Mouse (Mus musculus) kidney, postnatal 25 days (tissue): ENCODE results near the gene Vmp1.

Experiments
- DNase-seq, 2 experiments: peaks; one replicate each; pipeline ENCODE4 v3.0.0; 2021; ENCODE audit warnings: mixed read lengths in 2 of 2

Vmp1 gene

DNA sequence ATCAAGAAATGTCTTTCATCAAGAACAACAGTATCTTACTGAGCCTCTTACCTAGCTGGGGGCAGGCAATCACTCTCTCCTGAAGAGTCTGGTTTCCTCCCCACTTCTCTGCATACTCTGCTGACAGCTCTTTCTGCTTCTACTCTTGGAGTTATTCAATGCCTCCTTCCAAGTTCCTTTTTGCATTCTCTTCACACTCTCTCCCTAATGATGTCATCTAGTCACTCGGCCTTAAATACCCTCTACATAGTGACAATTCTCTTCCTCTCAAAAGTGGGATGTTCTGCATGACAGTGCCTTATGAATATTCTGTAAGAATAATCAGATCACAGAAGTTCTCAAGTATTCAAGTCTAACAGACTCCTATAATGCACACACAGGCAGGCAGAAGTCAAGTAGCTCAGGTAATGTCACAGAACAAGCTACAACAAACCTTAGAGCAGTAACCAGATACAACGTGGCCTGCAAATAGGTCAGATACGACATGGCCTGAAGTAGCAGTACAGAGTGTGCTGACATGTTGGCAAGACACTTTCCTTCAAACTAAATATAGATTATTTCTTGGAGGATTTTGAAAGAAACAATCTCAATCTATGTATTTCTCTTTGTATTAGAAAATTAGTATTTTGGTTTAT, 12.5 kb downstream of the Vmp1 start:
- DNase-seq = no peak

DNA sequence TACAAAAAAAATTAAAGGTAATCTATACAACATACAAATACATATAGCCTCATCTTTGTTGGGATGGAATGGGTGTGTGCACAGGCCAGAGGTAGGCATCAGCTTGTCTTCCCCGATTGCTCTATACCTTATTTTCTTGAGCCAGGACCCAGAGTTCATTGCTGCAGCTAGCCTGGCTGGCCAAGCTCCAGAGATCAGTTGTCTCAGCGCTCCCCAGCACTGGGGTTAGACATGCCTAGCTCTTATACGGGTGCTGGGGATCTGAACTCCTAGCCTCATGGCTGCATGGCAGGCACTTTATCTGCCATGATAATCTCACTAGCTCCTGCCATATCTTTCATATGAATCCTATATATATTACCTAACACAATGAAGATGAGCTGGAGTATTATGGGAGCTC, 15.5 kb downstream of the Vmp1 start:
- DNase-seq = no peak

GRCm38 (mm10) chr11:86667553-86667952, 16.1 kb downstream of the Vmp1 start:
- DNase-seq = no peak

DNA sequence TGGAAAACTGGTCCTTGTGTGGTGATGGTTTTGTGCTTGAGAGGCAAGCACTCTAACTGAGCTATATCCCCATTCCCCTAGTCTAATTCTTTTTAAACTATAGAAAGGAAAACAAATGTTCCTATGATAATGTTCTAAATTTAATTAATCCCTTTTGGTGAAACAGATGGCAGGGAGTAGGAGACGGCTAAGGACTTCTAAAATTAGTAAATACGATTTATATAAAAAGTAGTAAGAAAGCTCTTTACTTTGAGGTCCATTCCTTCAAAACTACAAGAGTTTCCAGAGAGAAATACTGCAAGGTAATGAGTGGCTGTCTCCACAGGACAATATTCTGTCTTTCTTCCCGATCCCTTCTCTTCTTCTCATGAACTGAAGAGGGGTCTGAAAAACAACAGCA, 19.2 kb downstream of the Vmp1 start:
- DNase-seq = no peak

DNA sequence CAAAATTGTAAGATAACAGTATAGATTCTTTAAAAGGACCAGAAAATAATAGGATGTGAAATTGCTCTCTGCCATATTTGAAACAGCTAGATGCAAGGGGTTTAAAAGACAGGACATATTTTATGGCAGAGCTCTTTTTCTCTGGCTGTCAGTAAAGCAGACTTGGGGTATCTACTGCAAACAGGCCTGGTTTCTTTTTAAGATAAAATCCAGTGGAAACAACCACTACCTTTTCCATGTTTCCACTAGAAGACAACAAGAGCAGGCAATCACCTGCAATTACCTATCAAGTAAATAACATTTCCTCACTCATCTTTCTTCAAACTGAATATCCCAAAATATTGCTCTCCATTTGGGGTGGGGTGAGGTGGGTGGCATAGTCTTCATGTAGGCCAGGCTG, 19.7 kb downstream of the Vmp1 start:
- no peak for DNase-seq

DNA sequence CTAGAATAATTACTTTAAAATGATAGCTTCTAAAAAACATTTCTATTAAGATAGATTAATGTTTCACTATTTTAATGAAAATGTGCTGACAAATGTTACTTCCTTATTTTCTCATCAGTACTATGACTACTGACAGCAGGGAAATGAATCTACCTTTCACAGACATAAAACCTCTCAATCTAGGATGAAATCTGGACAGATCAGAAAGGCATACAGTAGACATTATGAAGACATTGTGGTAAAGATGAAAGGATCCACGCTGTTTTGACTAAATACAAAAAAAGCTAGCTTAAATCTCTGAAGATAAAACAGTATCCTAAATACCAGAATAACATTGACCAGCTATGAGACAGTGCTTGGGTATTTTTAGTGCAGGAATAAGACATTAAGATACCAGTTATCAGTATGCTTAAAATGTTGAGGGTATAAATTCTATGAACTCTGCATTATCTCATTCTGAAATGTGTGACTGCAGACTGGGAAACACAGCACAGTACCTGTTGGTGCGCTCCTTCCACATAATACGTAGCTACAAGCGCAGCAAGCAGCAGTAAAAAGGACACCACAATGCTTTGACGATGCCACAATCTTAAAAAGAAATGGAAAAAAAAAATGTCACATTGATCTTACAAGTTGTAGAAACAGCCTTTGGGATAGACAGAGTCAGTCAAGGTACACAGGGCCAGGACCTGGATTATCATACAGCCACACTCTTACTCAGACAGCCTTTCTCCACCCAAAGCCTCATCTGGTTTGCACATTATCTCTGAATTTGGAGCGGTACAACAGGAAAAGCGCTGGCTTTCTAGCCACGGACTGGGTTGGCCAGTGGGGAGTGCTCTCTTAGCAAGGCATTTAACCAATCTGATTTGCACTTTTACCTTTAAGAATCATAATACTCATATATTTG, 20.4 kb downstream of the Vmp1 start:
- DNase-seq = no peak

DNA sequence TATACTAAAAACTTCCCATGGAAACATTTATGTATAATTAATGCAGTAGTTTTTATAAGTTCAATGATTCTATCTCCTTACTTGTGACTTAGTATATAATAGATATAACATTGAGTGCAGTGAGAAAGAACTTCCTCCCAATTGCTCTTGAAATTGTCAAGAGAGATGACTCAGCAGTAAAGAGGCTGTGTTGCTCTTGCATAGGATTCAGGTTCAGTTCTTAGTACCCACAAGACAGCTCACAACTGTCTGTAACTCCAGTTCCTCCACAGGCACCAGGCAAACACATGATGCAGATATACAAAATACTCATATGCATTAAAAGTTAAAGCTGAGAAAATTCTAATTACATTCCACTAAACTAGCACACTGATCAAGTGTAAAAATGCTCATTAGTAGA, 25.8 kb downstream of the Vmp1 start:
- no peak for DNase-seq

GRCm38 (mm10) chr11:86656849-86657567, 26.6 kb downstream of the Vmp1 start:
- DNase-seq = no peak

DNA sequence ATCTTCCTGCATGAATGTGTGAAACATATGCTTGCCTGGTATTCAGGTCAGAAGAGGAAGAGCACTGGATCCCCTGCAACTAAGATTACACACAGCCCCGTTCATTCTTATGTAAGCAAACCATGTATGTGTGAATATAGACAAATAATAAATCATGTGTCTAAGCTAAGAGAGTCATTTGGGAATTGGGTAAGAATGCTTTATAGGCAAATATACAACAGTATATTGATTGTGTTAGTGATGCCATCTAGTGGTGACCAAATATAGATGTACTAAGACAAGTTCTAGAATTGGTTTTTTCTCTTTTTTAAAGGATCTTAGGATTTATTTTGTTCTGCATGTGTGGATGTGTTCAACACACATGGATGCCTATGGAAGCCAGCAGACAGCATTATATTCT, 28.0 kb downstream of the Vmp1 start:
- DNase-seq = no peak

DNA sequence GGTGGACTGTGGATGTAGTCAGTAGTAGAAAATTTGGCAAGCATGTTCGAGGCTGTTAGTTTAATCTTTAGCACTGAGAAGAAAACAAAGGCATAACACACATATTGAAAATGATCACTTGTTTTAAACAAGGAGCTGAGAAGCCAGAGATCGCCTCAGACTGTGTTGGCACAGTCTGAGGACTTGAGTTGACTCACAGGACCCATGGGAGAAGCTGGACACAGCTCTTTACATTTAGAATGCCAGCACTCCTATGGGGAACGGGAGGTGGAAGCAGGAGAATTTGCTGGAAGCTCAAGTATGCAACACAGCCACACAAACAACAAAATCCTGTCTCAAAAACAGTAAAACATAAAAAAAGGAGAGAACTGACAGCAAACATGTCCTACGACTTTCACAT, 29.5 kb downstream of the Vmp1 start:
- DNase-seq = no peak

- DNase-seq = peak; percentile 36 to 69
These were observed 30.2 kb downstream of the Vmp1 start for GRCm38 (mm10) chr11:86653446-86653845.

- DNase-seq = no peak
These were observed 31.1 kb downstream of the Vmp1 start for GRCm38 (mm10) chr11:86652578-86652979.

DNA sequence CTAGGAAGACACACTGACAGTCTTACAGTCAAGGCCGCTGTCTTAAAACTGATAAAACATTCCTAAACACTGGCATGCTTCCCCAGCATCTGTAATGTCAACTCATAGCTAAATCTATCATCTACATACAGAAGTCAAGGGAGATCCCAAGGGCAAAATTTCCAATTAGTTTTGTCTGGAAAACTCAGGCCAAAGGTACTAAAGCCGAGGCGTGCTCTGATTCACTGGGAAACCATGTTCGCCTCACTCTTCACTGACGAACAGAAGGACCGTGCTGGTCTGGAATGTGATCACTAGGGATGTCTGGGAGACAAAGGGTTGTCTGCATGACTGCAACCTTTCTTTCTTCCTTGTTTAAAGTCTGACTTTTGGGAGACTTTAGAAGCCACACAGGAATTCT, 33.0 kb downstream of the Vmp1 start:
- DNase-seq = no peak

- DNase-seq = no peak
These were observed 34.1 kb downstream of the Vmp1 start for GRCm38 (mm10) chr11:86649542-86649941.

DNA sequence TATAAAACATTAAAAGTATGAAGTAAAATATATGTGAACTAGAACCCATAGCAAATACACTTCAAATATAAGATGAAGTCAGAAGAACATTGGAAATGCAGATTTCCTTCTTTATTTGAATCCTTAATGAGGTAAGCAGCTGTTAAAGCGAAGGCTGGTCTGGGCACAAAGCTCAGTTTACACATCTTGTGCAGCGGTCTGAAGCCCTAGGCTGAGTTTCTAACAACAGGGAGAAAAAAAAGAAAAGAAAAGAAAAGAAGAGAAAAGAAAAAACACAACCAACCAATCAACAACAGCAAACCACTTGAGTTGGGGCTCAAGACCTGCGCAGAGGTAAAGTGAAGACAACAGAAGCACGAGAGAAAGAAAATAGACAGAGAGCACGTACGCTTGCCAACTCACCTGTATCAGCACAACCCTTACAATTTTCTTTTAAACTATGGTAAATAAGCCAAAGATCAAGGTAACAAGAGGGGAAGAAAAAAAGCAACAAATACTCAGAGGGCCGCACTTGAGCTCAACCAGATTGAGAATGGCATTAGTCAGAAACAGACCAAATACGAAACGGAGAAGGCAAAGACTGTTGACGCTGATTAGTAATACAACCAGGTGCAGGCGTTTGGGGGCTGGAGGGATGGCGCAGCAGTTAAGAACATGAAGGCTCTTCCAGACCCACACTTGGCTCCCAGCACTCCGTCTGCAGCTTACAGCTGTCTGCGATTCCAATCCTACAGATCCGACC, 35.8 kb downstream of the Vmp1 start:
- no peak for DNase-seq

DNA sequence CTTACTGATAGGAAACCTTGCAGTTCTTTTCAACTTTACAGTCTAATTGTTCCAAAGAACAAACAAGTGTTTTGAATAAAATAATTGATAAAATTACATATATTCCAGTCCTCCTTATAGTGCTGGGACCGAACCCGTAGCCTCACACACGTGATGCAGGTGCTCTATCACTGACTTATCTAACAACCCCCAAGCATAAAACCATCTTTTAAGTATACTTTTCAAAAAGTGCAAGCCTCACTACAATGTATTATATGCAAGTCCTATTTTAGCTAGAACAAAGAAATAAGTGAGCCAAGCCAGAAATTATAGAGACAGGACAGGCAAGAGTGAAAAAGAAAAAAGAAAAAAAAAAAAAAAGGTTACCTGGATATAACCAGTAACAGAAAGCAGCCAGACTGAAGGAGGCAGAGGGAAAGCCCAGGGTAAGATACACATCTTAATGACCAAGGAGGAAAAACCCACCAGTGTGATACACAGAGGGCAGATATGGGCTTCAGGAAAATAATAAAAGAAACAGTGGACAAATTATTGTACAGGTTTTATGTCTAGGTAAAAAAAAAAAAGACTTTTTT, 36.7 kb downstream of the Vmp1 start:
- no peak for DNase-seq

DNA sequence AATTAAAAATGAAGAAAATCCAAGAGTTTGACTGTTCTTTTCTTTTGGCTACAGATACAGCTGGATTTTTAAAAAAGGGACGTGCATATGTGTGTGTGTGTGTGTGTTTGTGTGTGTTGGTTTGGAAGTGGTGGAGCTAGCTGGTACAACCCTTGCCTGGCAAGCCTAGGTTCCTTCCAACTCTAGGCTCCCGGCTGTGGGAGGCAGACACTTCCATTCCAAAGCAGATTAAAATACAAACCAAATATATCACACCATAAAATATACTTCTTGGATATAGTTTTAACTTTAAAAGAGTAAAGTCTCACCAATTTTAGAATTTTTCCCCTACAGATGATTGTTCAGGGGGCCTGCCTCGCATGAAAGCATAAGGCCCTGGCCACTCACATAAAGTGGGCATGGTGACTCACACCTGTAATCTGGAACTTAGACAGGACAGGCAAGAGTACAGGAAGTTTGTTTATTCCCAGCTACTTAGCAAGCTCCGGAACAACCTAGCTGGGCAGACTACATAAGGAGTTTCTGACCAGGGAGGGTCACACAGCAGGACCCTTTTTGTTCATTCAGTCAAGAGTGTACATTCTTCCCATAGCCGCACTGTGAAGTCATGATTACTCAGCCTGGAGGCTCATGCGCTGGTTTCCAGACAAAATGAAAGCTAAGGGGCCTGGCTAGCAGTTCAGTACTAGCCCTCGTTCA, 37.4 kb downstream of the Vmp1 start:
- no peak for DNase-seq

GRCm38 (mm10) chr11:86644553-86644952, 39.1 kb downstream of the Vmp1 start:
- DNase-seq = no peak

- DNase-seq = no peak
These were observed 41.9 kb downstream of the Vmp1 start for GRCm38 (mm10) chr11:86641714-86642113.

GRCm38 (mm10) chr11:86637697-86638096, 45.9 kb downstream of the Vmp1 start:
- no peak for DNase-seq

DNA sequence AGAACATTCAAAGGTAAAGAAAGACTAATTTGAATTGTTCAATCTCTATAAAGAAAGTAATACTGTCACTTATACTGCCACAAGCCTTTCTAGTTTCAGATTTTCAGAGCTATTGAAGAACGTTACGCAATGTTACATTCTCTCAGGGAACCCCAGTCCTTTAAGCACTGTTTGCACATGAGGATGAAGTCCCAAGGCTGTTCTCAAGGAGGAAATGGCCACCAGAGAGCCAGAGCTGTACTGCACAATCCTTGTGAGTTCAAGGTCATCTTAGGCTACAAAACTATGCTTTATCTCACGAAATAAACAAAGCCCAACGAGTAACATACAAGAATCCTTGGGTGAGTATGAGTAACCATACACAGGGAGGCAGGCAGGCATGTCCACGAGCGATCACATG, 49.2 kb downstream of the Vmp1 start:
- no peak for DNase-seq

DNA sequence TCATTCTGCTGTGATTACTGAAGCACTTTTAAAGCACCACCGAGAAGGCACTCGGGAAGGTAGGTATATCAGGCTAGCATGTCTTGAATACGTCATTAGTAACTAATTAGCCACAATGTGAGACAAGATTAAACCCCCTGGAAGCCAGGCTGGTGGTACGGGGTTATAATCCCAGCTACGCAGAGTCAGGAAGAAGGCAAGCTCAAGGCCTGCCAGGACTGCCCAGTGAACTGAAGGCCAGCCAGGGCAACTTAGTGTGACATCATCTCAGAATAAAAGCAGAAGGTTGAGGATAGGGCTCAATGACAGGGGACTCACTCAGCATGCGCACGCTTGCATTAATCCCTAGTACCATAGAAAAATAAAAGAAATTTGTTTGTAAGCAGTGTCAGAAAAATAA, 53.7 kb downstream of the Vmp1 start:
- no peak for DNase-seq
